Mouse (Mus musculus) CH12.LX (cell line): ENCODE measurements around the gene Rreb1. TPM values are rescaled to one million over a fixed set of nuclear protein-coding genes. Genes with fewer than 3 reads are reported as not detected.
A peak's percentile ranks its signal among the peaks of the same experiment; 100 is the strongest.

Source experiments
- DNase-seq: peaks from one replicate; pipeline ENCODE4 v3.0.0-alpha.2; 2013; ENCODE audit errors: extremely low read depth
- H3K27ac ChIP-seq: 2 replicates; pipeline ENCODE4 v1.5.1; 2012; ENCODE audit warnings: low read depth, mild to moderate bottlenecking, control low read depth, moderate library complexity; ENCODE audit not compliant: insufficient read depth
- H3K27me3 ChIP-seq: replicated peaks from 2 replicates; pipeline ENCODE3; 2012; ENCODE audit warnings: inconsistent platforms
- H3K36me3 ChIP-seq, 2 experiments: replicated peaks in 1 of 2; 2 replicates each; pipeline versions ENCODE3 to v1.6.1; 2012; ENCODE audit warnings: inconsistent platforms in 1 of 2, low read length in 1 of 2, mild to moderate bottlenecking in 1 of 2, mixed read lengths in 1 of 2, moderate library complexity in 1 of 2; ENCODE audit not compliant: control insufficient read depth in 1 of 2, insufficient read depth in 1 of 2
- H3K4me1 ChIP-seq, 2 experiments: 2 replicates each; pipeline ENCODE4 v1.6.1; 2012; ENCODE audit warnings: inconsistent platforms in 1 of 2, moderate library complexity in 1 of 2; ENCODE audit not compliant: insufficient read depth in 2 of 2, control insufficient read depth in 1 of 2
- H3K4me2 ChIP-seq: 2 replicates; pipeline ENCODE4 v1.6.1; 2012; ENCODE audit warnings: low read depth, mild to moderate bottlenecking, control low read depth; ENCODE audit not compliant: poor library complexity, insufficient read depth, severe bottlenecking
- H3K4me3 ChIP-seq, 3 experiments: fragments of 150-350 bp in 1 of 3; sonication (generic) in 1 of 3; replicated peaks in 1 of 3; 2 replicates each; pipeline versions ENCODE3 to v1.5.1; 2011 to 2012; ENCODE audit warnings: low read depth in 2 of 3, low read length in 2 of 3, mild to moderate bottlenecking in 2 of 3, moderate library complexity in 2 of 3, control low read depth in 1 of 3, improper control_type of control experiment in 1 of 3, inconsistent platforms in 1 of 3, mixed read lengths in 1 of 3; ENCODE audit not compliant: poor library complexity in 1 of 3
- H3K79me2 ChIP-seq: replicated peaks from 2 replicates; pipeline ENCODE4 v1.6.1; 2012; ENCODE audit warnings: mild to moderate bottlenecking, moderate library complexity; ENCODE audit not compliant: control insufficient read depth, poor library complexity, insufficient read depth, severe bottlenecking; ENCODE audit errors: extremely low read depth
- H3K9ac ChIP-seq: 2 replicates; pipeline ENCODE4 v1.6.1; 2012; ENCODE audit warnings: low read depth, mild to moderate bottlenecking, control low read depth, moderate library complexity; ENCODE audit not compliant: insufficient read depth
- H3K9me3 ChIP-seq: replicated peaks from 2 replicates; pipeline ENCODE3; 2012; ENCODE audit warnings: low read length, inconsistent platforms, mixed read lengths
- BHLHE40 ChIP-seq: IDR thresholded peaks from 2 replicates; pipeline ENCODE4 v1.6.1; 2011; ENCODE audit warnings: mild to moderate bottlenecking, low read depth, low read length, improper control_type of control experiment
- CHD1 ChIP-seq: IDR thresholded peaks from 2 replicates; pipeline ENCODE4 v1.6.1; 2012; ENCODE audit warnings: low read depth, low read length, improper control_type of control experiment, inconsistent platforms
- CHD2 ChIP-seq: IDR thresholded peaks from 2 replicates; pipeline ENCODE4 v1.6.1; 2011; ENCODE audit warnings: low read length, improper control_type of control experiment
- CTCF ChIP-seq, 2 experiments: IDR thresholded peaks in 1 of 2; conservative IDR thresholded peaks in 1 of 2; 2 replicates each; pipeline ENCODE4 v1.5.1; 2011 to 2012; ENCODE audit warnings: low read depth in 2 of 2, low read length in 2 of 2, improper control_type of control experiment in 1 of 2, inconsistent platforms in 1 of 2, mild to moderate bottlenecking in 1 of 2, moderate library complexity in 1 of 2
- E2F4 ChIP-seq: IDR thresholded peaks from 2 replicates; pipeline ENCODE4 v1.6.1; 2011; ENCODE audit warnings: low read depth, low read length, improper control_type of control experiment; ENCODE audit not compliant: insufficient replicate concordance
- EP300 ChIP-seq: IDR thresholded peaks from 2 replicates; pipeline ENCODE4 v1.6.1; 2011; ENCODE audit warnings: low read length, improper control_type of control experiment
- ETS1 ChIP-seq: conservative IDR thresholded peaks from 2 replicates; pipeline ENCODE4 v1.6.1; 2012; ENCODE audit warnings: low read depth, mild to moderate bottlenecking, inconsistent platforms, low read length, improper control_type of control experiment, moderate library complexity
- GABPA ChIP-seq: IDR thresholded peaks from 2 replicates; pipeline ENCODE4 v1.6.1; 2012; ENCODE audit warnings: low read depth, low read length, improper control_type of control experiment, inconsistent platforms; ENCODE audit not compliant: insufficient replicate concordance
- HCFC1 ChIP-seq: IDR thresholded peaks from 2 replicates; pipeline ENCODE4 v1.6.1; 2012; ENCODE audit warnings: low read depth, mild to moderate bottlenecking, inconsistent platforms, low read length, improper control_type of control experiment
- IRF4 ChIP-seq: IDR thresholded peaks from 2 replicates; pipeline ENCODE4 v1.6.1; 2014; ENCODE audit warnings: low read depth, mild to moderate bottlenecking, inconsistent platforms, low read length, improper control_type of control experiment
- JUN ChIP-seq: IDR thresholded peaks from 2 replicates; pipeline ENCODE4 v1.6.1; 2011; ENCODE audit warnings: low read depth, mild to moderate bottlenecking, low read length, improper control_type of control experiment, moderate library complexity; ENCODE audit not compliant: insufficient read depth
- JUND ChIP-seq: conservative IDR thresholded peaks from 2 replicates; pipeline ENCODE4 v1.6.1; 2011; ENCODE audit warnings: low read depth, low read length, improper control_type of control experiment
- KAT2A ChIP-seq: IDR thresholded peaks from 2 replicates; pipeline ENCODE4 v1.6.1; 2012; ENCODE audit warnings: low read length, improper control_type of control experiment, inconsistent platforms; ENCODE audit not compliant: insufficient replicate concordance
- MAFK ChIP-seq: IDR thresholded peaks from 2 replicates; pipeline ENCODE4 v1.6.1; 2011; ENCODE audit warnings: low read length, improper control_type of control experiment; ENCODE audit not compliant: insufficient replicate concordance
- MAX ChIP-seq: IDR thresholded peaks from 2 replicates; pipeline ENCODE4 v1.6.1; 2011; ENCODE audit warnings: low read length, improper control_type of control experiment
- MXI1 ChIP-seq: IDR thresholded peaks from 2 replicates; pipeline ENCODE4 v1.6.1; 2011; ENCODE audit warnings: mild to moderate bottlenecking, low read depth, low read length, improper control_type of control experiment
- MYC ChIP-seq: IDR thresholded peaks from 2 replicates; pipeline ENCODE4 v1.6.1; 2011; ENCODE audit warnings: low read depth, mild to moderate bottlenecking, improper control_type of control experiment, low read length
- NELFE ChIP-seq: IDR thresholded peaks from 2 replicates; pipeline ENCODE4 v1.6.1; 2011; ENCODE audit warnings: low read depth, low read length, improper control_type of control experiment
- NRF1 ChIP-seq: IDR thresholded peaks from 2 replicates; pipeline ENCODE4 v1.6.1; 2014; ENCODE audit warnings: low read depth, mild to moderate bottlenecking, inconsistent platforms, low read length, improper control_type of control experiment, moderate library complexity
- PAX5 ChIP-seq: IDR thresholded peaks from 2 replicates; pipeline ENCODE4 v1.6.1; 2012; ENCODE audit warnings: low read length, inconsistent platforms, mixed read lengths
- POLR2A ChIP-seq: IDR thresholded peaks from 2 replicates; pipeline ENCODE4 v1.6.1; 2011; ENCODE audit warnings: low read depth, mild to moderate bottlenecking, improper control_type of control experiment, low read length
- POLR2AphosphoS2 ChIP-seq: IDR thresholded peaks from 2 replicates; pipeline ENCODE4 v1.6.1; 2011; ENCODE audit warnings: low read depth, low read length, improper control_type of control experiment
- RAD21 ChIP-seq: IDR thresholded peaks from 2 replicates; pipeline ENCODE4 v1.6.1; 2011; ENCODE audit warnings: low read depth, mild to moderate bottlenecking, low read length, improper control_type of control experiment, moderate library complexity
- RCOR1 ChIP-seq: conservative IDR thresholded peaks from 2 replicates; pipeline ENCODE4 v1.6.1; 2012; ENCODE audit warnings: low read depth, mild to moderate bottlenecking, inconsistent platforms, low read length, improper control_type of control experiment
- SIN3A ChIP-seq: IDR thresholded peaks from 2 replicates; pipeline ENCODE4 v1.6.1; 2012; ENCODE audit warnings: low read length, improper control_type of control experiment, inconsistent platforms
- SMC3 ChIP-seq: IDR thresholded peaks from 2 replicates; pipeline ENCODE4 v1.6.1; 2011; ENCODE audit warnings: low read depth, low read length, improper control_type of control experiment
- TBP ChIP-seq: conservative IDR thresholded peaks from 2 replicates; pipeline ENCODE4 v1.6.1; 2011; ENCODE audit warnings: low read depth, low read length, improper control_type of control experiment
- TCF12 ChIP-seq: IDR thresholded peaks from 2 replicates; pipeline ENCODE4 v1.6.1; 2014; ENCODE audit warnings: low read depth, mild to moderate bottlenecking, inconsistent platforms, low read length, improper control_type of control experiment
- UBTF ChIP-seq: IDR thresholded peaks from 2 replicates; pipeline ENCODE4 v1.6.1; 2012; ENCODE audit warnings: low read depth, mild to moderate bottlenecking, inconsistent platforms, low read length, improper control_type of control experiment, moderate library complexity
- USF1 ChIP-seq: IDR thresholded peaks from 2 replicates; pipeline ENCODE4 v1.6.1; 2014; ENCODE audit warnings: low read depth, mild to moderate bottlenecking, inconsistent platforms, low read length, improper control_type of control experiment
- USF2 ChIP-seq: conservative IDR thresholded peaks from 2 replicates; pipeline ENCODE4 v1.6.1; 2011; ENCODE audit warnings: low read depth, low read length, improper control_type of control experiment
- ZC3H11A ChIP-seq: IDR thresholded peaks from 2 replicates; pipeline ENCODE4 v1.6.1; 2012; ENCODE audit warnings: low read depth, mild to moderate bottlenecking, inconsistent platforms, low read length, improper control_type of control experiment
- ZKSCAN1 ChIP-seq: IDR thresholded peaks from 2 replicates; pipeline ENCODE4 v1.6.1; 2012; ENCODE audit warnings: low read depth, inconsistent platforms, low read length, improper control_type of control experiment, borderline replicate concordance
- ZNF384 ChIP-seq: IDR thresholded peaks from 2 replicates; pipeline ENCODE4 v1.6.1; 2012; ENCODE audit warnings: low read depth, low read length, improper control_type of control experiment, inconsistent platforms
- dilution Hi-C: fragments of 300-500 bp; cut with MboI; formaldehyde crosslinking; loops from 2 replicates; pipeline ENCODE4 v1.14.3; 2020; ENCODE audit warnings: low sequenced_read_pairs; ENCODE audit not compliant: extremely low pct_unique_long_range_greater_than_20kb, extremely low pct_ligation_motif_present
- in situ Hi-C: fragments of 300-500 bp; cut with MboI; formaldehyde crosslinking; loops from 3 replicates; pipeline ENCODE4 v1.14.3; 2019; ENCODE audit warnings: low sequenced_read_pairs, low pct_ligation_motif_present, low pct_unique_long_range_greater_than_20kb, mixed read lengths
- polyA plus RNA-seq: library from polyadenylated mRNA; unstranded; fragments of >175 nt; gene quantifications from 2 replicates; pipeline ENCODE4 v1.2.1, GENCODE M21; 2012; ENCODE audit warnings: low read depth; ENCODE audit not compliant: insufficient read length
- total RNA-seq, 2 experiments: library from RNA; depleted of rRNA; stranded (reverse); fragments of 300-350 nt in 1 of 2; fragments of >200 nt in 1 of 2; gene quantifications; 2 replicates each; pipeline ENCODE4 v1.2.3; 2012 to 2014

The Rreb1 gene
- total and polyA plus RNA-seq, 3 experiments = 1.0 to 10.2 (median 5.3) TPM

GRCm38 (mm10) chr13:37853441-37853840 lies 75.2 kb downstream of the Rreb1 start (continued):
- 0 out of 2 replicates have a peak, but pooled peaks have one; percentile 30 for TF ChIP-seq BHLHE40
- TF ChIP-seq UBTF = no peak
- no peak for TF ChIP-seq ZC3H11A
- peak; percentile 71 for TF ChIP-seq MAX
- TF ChIP-seq E2F4 = no peak
- TF ChIP-seq SIN3A = no peak
- TF ChIP-seq NELFE = no peak
- TF ChIP-seq MXI1 = peak; percentile 49
- no peak for TF ChIP-seq CHD2
- TF ChIP-seq JUND = no peak
- peak; percentile 43 for TF ChIP-seq TCF12
- no peak for TF ChIP-seq POLR2AphosphoS2
- TF ChIP-seq MAFK = no peak
- no peak for TF ChIP-seq CTCF (conservative IDR thresholded peaks at IDR 0.05 in 1 of 2, IDR thresholded peaks at IDR 0.05 in 1 of 2; ENCODE audit: low read depth in 2 of 2, low read length in 2 of 2)
- TF ChIP-seq JUN = no peak
- TF ChIP-seq USF2 = no peak
- no peak; the same call in 1 of the 2 replicates for TF ChIP-seq POLR2A
- TF ChIP-seq RCOR1 = no peak
- no peak for TF ChIP-seq KAT2A
- no peak for TF ChIP-seq ZKSCAN1

- Histone ChIP-seq H3K27me3 (no peaks in the 10 kb centered on the region), H3K9me3 (no peaks in the 10 kb centered on the region), H3K9ac (peak overlapping the region; percentile 42), H3K27ac (peak overlapping the region; percentile 88), H3K79me2 (peaks cover 49% of the 10 kb centered on the region), H3K36me3 (peaks cover 0 to 5% of the 10 kb centered on the region in 2 experiments), H3K4me1 (peaks cover 12 to 58% of the 10 kb centered on the region in 2 experiments), H3K4me3 (peak overlapping the region; percentile 47 to 57 (median 49)), H3K4me2 (peak overlapping the region; percentile 53)
- in situ Hi-C loops (no loop called here), dilution Hi-C loops (no loop called here)
- peak; percentile 77 for DNase-seq
- no peak for TF ChIP-seq SIN3A
- no peak for TF ChIP-seq NRF1
- no peak for TF ChIP-seq RAD21
- peak; percentile 30; the same call in 1 of the 2 replicates for TF ChIP-seq POLR2A
- TF ChIP-seq IRF4 = peak; percentile 25
- no peak for TF ChIP-seq ZKSCAN1
- no peak for TF ChIP-seq SMC3
- no peak for TF ChIP-seq TBP
- no peak for TF ChIP-seq PAX5
- TF ChIP-seq ZNF384 = no peak
- no peak; the same call in 1 of the 2 replicates for TF ChIP-seq EP300
- no peak for TF ChIP-seq JUND
- peak; percentile 60 for TF ChIP-seq HCFC1
- TF ChIP-seq USF1 = no peak
- TF ChIP-seq CHD2 = no peak
- peak; percentile 97 for TF ChIP-seq BHLHE40
- no peak for TF ChIP-seq POLR2AphosphoS2
- TF ChIP-seq CTCF (conservative IDR thresholded peaks at IDR 0.05 in 1 of 2, IDR thresholded peaks at IDR 0.05 in 1 of 2; ENCODE audit: low read depth in 2 of 2, low read length in 2 of 2) = no peak
- TF ChIP-seq E2F4 = no peak
- TF ChIP-seq MAX = peak; percentile 95
- peak; percentile 28; the same call in 1 of the 2 replicates for TF ChIP-seq ETS1
- 0 out of 2 replicates have a peak, but pooled peaks have one; percentile 21 for TF ChIP-seq RCOR1
- peak; percentile 88 for TF ChIP-seq MYC
- TF ChIP-seq ZC3H11A = no peak
- TF ChIP-seq USF2 = no peak
- no peak for TF ChIP-seq MAFK
- no peak for TF ChIP-seq GABPA
- TF ChIP-seq TCF12 = no peak; the same call in 1 of the 2 replicates
- no peak for TF ChIP-seq JUN
- no peak for TF ChIP-seq UBTF
- TF ChIP-seq CHD1 = no peak
Measured at GRCm38 (mm10) chr13:37854031-37854431, 75.8 kb downstream of the Rreb1 start.
